Mouse (Mus musculus) frontal cortex, postnatal 25 days (tissue): ENCODE data around the gene Dnajc6.

Source experiments
- DNase-seq, 2 experiments: peaks; one replicate each; pipeline ENCODE4 v3.0.0; 2022; ENCODE audit warnings: low spot score in 2 of 2

The Dnajc6 gene

DNA sequence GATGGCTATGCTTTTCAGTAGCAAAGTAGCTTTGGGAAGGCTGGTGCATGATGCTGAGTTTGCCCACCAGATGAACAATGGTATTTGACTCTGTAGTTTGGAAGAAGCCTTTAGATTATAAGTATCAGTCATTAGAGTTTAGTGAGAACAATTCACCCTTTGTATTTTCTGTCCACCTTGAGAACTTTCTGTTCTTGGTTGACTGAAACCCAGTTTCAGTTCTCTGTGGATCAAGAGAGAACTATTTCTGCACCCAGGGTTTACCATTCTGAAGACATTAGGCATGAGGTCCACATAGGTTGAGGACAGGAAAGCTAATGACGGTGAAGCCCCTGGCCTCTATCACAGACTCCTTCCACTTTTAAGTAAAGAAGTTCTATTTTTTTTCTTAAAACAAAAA lies 141.0 kb downstream of the Dnajc6 start:
- no peak for DNase-seq

- no peak for DNase-seq
These were observed 144.2 kb downstream of the Dnajc6 start for GRCm38 (mm10) chr4:101640631-101641030.

DNA sequence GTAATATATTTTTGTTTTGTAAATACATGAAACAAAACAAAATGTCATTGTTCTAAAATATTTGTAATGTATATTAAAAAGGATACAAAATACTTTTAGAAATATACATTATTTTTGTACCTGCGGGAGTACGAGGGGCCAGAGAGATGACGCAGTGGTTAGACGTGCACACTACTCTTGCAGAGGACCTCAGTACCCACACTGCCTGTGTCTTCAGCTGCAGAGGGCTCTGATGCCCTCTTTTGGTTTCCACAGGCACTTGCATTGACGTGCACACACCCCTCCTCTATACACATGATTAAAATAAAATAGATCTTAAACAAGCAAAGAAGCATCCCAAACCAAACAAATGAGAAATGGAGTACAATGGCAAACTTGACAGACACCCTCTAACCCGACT lies 146.3 kb downstream of the Dnajc6 start:
- no peak for DNase-seq

DNA sequence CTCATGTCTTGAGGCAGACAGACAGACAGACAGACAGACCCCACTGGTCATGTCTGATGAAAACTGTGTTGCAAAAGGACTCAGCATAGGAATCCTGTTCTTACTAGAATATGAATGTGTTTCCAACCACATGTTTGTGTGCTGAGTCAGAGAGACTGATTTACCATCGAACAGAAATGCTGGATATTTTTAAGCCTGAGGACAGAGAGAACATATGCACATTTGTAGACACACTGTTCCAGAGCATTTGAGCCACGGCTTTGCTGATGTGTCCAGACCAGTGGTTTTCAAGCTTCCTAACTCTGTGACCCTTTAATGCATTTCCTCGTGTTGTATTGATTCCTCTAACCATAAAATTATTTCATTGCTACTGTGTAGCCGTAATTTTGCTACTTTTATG lies 146.8 kb downstream of the Dnajc6 start:
- no peak for DNase-seq

- no peak for DNase-seq
These were observed 150.4 kb downstream of the Dnajc6 start for GRCm38 (mm10) chr4:101646857-101647195.

DNA sequence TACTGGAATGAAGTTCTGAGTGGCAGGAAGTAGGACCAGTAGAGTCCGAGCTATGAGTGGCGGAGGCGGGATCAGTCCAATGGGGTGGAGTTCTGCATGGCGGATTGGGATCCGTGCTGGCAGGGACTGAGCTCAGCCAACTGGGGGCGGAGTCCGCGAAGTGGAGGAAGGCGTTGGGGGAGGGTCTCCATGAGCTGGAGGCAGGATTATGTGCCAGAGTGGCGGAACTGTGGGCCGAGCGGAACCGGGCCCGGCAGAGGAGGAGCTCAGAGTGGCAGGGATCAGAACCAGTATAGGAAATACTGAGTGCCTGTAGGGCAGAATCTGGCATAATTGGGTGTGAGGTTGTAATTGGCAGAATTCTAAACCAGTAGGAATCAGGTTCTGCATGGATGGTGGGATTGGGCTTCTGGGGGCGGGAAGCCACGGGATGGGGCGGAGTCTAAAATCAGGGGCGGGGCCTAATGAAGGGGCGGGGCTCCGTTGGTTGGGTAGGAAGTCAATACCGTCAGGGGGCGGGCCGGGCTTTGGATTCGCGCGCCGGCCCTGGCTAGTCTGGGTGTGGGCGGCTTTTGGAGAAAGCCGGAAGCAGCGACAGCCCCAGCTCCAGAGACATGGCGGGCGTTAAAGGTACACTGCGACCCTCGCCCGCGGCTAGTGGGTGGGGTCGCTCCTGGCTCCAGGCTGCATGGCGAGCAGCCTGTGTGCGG lies 150.9 kb downstream of the Dnajc6 start, which contains the start of gene Leprot:
Gene Leprot, plus strand, starts transcription at position 523 of the 710 bp plus-strand sequence.
- DNase-seq = peak; percentile 100

DNA sequence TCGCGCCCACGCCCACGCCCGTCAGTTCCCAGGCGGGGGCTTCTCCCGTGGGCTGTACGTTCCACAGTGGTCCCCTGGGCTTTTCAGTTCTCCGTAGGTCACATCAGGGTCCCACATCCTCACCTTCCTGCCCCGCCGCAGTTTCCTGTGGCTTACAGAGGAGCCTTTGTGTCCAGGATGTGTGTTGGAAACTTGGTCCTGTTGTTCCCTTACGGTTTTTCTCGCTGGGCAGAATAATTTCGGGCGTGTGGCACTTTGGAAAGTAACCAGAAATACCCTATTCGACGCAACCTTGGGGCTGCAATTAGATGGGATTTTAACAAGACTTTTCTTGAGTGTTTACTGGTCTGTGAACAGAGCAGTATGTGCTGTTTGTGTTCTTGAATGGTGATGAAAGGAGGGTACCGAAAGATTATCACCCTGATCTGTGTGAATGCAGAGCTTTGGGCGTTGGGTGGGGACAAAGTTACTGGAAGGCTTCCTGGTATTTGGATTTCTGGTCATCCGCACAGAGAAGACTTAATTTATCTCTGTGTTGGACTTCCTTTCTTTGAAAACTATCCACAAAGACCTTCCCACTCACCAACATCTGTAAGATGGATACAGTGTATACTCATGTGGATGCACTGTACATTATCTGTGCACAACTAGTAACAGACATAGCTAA lies 151.7 kb downstream of the Dnajc6 start:
- no peak for DNase-seq

DNA sequence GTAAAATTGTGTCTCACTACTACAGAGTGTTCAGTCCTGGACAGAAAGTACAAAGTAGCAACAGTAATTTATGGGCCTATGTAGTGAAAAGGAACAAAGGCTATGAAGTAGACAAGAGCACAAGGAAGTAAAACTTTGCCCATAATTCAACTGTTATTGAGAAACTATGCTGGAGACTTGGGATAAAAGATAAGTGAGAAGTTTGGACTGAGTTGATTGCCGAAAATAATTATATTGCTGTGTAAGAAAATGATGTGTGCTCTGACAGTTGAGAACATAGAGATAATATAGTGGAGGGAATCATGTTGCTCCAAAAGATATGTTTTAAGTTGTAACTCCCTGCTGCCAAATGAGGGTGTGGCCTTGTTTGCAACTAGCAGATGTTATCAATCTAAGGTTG lies 152.3 kb downstream of the Dnajc6 start:
- no peak for DNase-seq

DNA sequence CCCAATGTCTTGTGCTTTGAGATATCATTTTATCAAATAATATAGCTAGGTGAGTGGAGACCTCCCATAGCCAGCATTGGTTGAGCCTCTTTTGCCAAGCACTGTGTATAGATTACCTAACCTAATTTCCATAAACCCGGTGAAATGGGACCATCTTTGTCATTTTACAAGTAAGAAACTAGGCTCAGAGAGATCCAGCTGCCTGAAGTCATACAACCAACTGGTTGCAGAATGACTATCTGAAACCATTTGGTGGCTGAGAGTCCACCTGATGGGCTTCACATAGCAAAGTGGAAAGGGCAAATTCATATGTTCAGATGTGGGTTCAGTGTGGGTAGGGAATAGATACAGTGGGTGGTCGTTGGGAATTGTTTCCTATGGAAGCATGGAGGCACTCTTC lies 154.5 kb downstream of the Dnajc6 start:
- no peak for DNase-seq

GRCm38 (mm10) chr4:101654256-101654655 lies 157.8 kb downstream of the Dnajc6 start:
- no peak for DNase-seq

- no peak for DNase-seq
These were observed 158.5 kb downstream of the Dnajc6 start for GRCm38 (mm10) chr4:101654788-101655414.

DNA sequence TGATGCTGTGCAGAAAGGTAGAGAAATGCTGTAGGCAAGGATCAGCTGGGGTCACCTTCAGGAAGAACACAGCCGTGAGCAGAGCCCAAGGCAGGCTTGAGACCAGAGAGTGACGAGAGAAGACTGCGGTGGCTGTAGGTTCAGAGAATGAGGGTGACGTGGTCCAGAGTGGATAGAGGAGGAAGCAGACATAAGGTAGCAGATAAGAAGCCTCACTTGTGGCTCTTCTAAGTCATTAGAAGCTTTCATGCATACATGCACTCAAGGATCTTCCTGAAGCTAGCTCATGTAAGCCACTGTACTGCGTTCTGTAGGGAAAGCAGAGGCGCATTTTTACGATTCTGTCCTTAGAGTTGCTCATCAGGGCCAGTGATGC lies 159.0 kb downstream of the Dnajc6 start:
- DNase-seq = no peak

DNA sequence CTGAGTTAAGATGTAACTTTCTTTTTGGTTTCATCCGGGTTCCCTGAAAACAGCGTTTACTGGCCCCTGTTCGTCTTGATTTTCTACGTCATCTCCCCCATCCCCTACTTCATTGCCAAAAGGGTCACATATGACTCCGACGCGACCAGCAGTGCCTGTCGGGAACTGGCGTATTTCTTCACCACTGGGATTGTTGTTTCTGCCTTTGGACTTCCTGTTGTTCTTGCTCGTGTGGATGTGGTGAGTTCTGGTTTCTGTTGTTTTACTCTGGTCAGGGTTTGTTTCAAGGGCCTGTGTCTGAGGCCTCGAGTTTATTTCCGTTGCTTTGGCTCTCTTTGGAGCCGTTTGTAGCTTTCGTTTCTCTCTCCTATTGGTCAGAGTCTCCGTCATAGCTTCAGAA lies 159.6 kb downstream of the Dnajc6 start:
- no peak for DNase-seq

- DNase-seq = no peak
These were observed 160.6 kb downstream of the Dnajc6 start for GRCm38 (mm10) chr4:101656956-101657570.

GRCm38 (mm10) chr4:101664160-101664750 lies 167.8 kb downstream of the Dnajc6 start:
- DNase-seq = peak; percentile 25 to 31

DNA sequence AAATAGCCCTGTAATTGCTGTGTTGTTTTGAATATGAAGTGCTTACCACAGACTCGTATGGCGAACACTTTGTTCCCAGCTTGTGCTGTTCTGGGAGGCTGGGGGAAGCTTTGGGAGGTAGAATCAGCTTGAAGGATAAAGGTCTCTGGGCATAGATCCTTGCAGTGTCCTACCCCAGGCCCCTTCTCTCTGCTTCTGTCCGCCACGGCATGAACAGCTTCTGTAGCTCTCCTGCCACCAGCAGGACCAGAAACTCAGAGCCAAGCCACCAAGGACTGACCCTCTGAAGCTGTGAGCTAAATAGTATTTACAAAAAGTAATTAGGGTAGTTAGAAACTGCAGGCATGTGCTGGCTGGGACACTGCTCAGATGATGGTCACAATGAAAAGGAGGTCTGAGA lies 168.3 kb downstream of the Dnajc6 start:
- no peak for DNase-seq

DNA sequence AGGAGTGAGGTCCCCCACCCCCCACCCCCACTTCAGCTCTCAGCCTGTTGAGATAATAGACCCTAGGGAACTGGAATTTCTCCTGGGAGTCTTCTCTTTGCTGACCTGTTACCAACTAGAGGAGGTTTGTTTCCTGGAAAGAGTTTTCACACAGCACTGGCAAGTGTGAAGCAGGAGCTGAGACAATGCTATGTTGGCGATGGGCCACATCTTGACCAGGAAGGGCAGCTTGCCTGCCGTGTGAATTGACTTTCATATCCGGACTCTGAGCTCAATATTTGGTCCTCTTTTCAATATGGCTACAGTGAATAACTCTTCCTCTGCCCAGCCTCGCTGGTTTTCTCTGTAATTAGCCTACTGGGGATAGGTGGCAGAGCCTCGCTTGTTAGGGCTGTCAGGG lies 172.7 kb downstream of the Dnajc6 start:
- DNase-seq = no peak

- no peak for DNase-seq
These were observed 173.4 kb downstream of the Dnajc6 start for GRCm38 (mm10) chr4:101669811-101670210.

- DNase-seq = no peak
These were observed 178.3 kb downstream of the Dnajc6 start for GRCm38 (mm10) chr4:101674790-101675189.

DNA sequence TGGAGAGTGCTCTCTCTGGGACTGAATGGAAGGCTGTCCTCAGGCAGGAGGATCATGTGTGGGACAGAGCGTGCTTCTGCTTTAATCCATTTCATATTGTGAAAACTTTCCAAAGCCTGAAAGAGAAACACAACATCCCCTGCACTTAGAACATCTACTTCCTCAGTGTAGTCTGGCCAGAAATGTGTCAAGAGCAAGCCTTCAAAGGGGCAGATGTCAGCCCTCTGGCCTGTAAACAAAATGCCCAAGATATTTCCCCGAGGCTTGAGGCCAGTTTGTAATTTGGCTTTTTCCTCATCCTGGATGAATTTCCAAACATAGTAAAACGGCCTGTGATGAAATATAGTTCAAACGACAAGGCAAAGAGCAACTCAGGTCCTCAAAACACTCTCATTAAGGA lies 179.3 kb downstream of the Dnajc6 start:
- no peak for DNase-seq

- DNase-seq = no peak
These were observed 186.2 kb downstream of the Dnajc6 start for GRCm38 (mm10) chr4:101682620-101683019.

- no peak for DNase-seq
These were observed 186.6 kb downstream of the Dnajc6 start for GRCm38 (mm10) chr4:101683086-101683485.
